Mouse (Mus musculus) limb, embryonic 12.5 days (tissue): ENCODE measurements around the gene Lrp4. TPM values are rescaled to one million over a fixed set of nuclear protein-coding genes. Genes with fewer than 3 reads are reported as not detected.

Source experiments
- ATAC-seq: fragments of 200-750 bp; cut with Nextera tagmentation; 2 replicates; pipeline ENCODE4 v1.8.0; 2017; ENCODE audit warnings: low read depth, moderate TSS enrichment; ENCODE audit not compliant: insufficient number of reproducible peaks, insufficient read depth, low FRiP score, low TSS enrichment
- H3K27ac ChIP-seq: fragments of 300-500 bp; sonication (generic); 2 replicates; pipeline ENCODE4 v1.5.1; 2016; ENCODE audit warnings: mild to moderate bottlenecking, moderate library complexity
- H3K27me3 ChIP-seq: fragments of 300-500 bp; sonication (generic); 2 replicates; pipeline ENCODE4 v1.6.1; 2016; ENCODE audit warnings: mild to moderate bottlenecking, moderate library complexity
- H3K36me3 ChIP-seq: fragments of 300-500 bp; sonication (generic); 2 replicates; pipeline ENCODE4 v1.6.1; 2016; ENCODE audit warnings: mild to moderate bottlenecking, moderate library complexity
- H3K4me1 ChIP-seq: fragments of 300-500 bp; sonication (generic); replicated peaks from 2 replicates; pipeline ENCODE4 v1.6.1; 2016
- H3K4me2 ChIP-seq: fragments of 300-500 bp; sonication (generic); 2 replicates; pipeline ENCODE4 v1.6.1; 2016; ENCODE audit warnings: mild to moderate bottlenecking, moderate library complexity
- H3K4me3 ChIP-seq: fragments of 300-500 bp; sonication (generic); replicated peaks from 2 replicates; pipeline ENCODE4 v1.5.1; 2016; ENCODE audit warnings: mild to moderate bottlenecking
- H3K9ac ChIP-seq: fragments of 300-500 bp; sonication (generic); replicated peaks from 2 replicates; pipeline ENCODE4 v1.6.1; 2016; ENCODE audit warnings: mild to moderate bottlenecking, moderate library complexity
- H3K9me3 ChIP-seq: fragments of 300-500 bp; sonication (generic); 2 replicates; pipeline ENCODE4 v1.6.1; 2016; ENCODE audit warnings: mild to moderate bottlenecking, moderate library complexity
- WGBS: fragments of 180-500 bp; shearing (Covaris S2); methylation state at CpG from one replicate; pipeline ENCODE4 v1.1.7; 2016; 5-methylcytosine and 5-hydroxymethylcytosine counted together
- polyA plus RNA-seq: library from polyadenylated mRNA; unstranded; fragments of >200 nt; fragmentation: Nextera tagmentation; extraction: Ambion mirVana; gene quantifications from 2 replicates; pipeline ENCODE4 v1.2.1, GENCODE M21; 2016

Gene Lrp4
- 6.2 and 7.2 TPM in 2 replicates for polyA plus RNA-seq

DNA sequence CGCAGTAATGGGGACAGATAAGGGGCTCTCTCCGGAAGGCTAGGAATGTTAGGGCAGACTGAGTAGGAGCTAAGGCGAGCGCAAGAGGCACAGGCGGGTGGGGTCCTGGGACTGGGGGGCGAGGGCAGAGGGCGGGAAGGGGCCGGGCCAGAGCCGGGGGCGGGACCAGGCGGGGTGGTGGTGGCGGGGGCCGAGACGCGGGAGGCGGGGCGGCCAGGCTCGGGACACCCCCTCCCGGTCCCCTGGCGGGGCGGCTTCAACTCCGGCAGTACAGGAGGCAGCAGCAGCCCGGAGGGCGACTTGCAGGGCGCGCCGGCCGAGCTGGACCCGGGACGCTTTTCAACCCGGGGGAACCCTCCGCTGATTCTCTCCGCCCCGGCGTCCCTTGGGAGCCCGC, at the start of gene Lrp4:
TSS of gene Lrp4 (plus strand) at position 253 of the 397 bp plus-strand sequence.
- peaks cover 25% of the 10 kb centered on the region for H3K4me1 ChIP-seq
- H3K36me3 ChIP-seq = 0 out of 2 replicates have a peak, but pooled peaks cover 2% of the 10 kb centered on the region
- WGBS = under 1% methylated on average over 35 of the region's 36 CpGs
- H3K27me3 ChIP-seq = 0 out of 2 replicates have a peak, but pooled peaks cover 2% of the 10 kb centered on the region
- ATAC-seq = peak; percentile 68
- peak within 1 kb of the TSS; percentile 90 for H3K9ac ChIP-seq
- peak within 1 kb of the TSS; percentile 93 for H3K27ac ChIP-seq
- H3K4me2 ChIP-seq = peak within 1 kb of the TSS; percentile 86
- peak within 1 kb of the TSS; percentile 87 for H3K4me3 ChIP-seq
- H3K9me3 ChIP-seq = no peaks in the 10 kb centered on the region

DNA sequence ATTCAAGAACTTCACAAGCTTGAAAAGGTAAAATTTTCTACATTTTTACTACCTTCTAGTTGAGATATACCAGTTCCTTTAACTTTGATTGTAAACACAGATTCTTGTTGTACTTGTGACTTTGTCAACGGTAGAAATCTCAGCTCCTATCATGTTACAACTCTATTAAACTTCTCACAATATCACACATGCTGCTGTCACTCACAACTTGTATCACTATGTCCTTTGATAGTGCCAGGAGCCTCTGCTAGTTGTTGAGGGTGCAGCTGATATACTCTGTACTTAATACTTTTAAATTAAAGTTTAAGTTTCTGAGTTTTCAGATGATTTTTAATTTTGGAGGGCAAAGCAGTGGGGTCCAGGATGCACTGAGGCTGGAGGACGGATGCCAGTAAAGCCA, 49.3 kb upstream of the Lrp4 start:
- H3K27me3 ChIP-seq = no peaks in the 10 kb centered on the region
- H3K36me3 ChIP-seq = no peaks in the 10 kb centered on the region
- ATAC-seq = no peak
- no peak overlapping the region for H3K9ac ChIP-seq
- no peaks in the 10 kb centered on the region; the same call in 1 of the 2 replicates for H3K4me1 ChIP-seq
- H3K9me3 ChIP-seq = no peaks in the 10 kb centered on the region
- no peak overlapping the region for H3K27ac ChIP-seq
- no peak overlapping the region for H3K4me3 ChIP-seq
- no peak overlapping the region for H3K4me2 ChIP-seq
- 74% methylated on average over 2 of the region's 2 CpGs for WGBS

DNA sequence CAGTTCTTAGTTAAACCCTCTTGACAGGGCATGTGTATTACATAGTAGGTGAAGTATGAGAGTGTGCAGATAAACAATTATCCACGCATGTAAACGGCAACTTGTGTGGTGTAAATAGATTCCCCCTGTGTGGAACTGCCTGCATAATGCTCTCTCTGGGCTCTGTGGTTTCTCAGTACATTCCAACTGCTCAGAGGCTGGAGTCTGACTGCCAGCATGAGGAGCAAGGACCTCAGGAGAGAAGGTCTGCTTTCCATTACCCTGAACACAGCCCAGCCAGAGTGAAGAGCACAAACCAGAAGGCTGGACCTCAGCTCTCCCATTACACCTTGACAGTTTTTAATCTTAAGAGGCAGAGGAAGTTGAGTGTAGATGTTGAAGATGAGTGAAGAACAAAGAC, 45.8 kb upstream of the Lrp4 start:
- H3K27me3 ChIP-seq = no peaks in the 10 kb centered on the region
- H3K4me3 ChIP-seq = no peak overlapping the region
- H3K36me3 ChIP-seq = no peaks in the 10 kb centered on the region
- no peak overlapping the region for H3K4me2 ChIP-seq
- 63% methylated on average over 2 of the region's 2 CpGs for WGBS
- H3K9ac ChIP-seq = no peak overlapping the region
- 0 out of 2 replicates have a peak overlapping the region, but pooled peaks have one; percentile 4 for H3K27ac ChIP-seq
- no peak for ATAC-seq
- H3K9me3 ChIP-seq = no peaks in the 10 kb centered on the region
- no peaks in the 10 kb centered on the region; the same call in 1 of the 2 replicates for H3K4me1 ChIP-seq

DNA sequence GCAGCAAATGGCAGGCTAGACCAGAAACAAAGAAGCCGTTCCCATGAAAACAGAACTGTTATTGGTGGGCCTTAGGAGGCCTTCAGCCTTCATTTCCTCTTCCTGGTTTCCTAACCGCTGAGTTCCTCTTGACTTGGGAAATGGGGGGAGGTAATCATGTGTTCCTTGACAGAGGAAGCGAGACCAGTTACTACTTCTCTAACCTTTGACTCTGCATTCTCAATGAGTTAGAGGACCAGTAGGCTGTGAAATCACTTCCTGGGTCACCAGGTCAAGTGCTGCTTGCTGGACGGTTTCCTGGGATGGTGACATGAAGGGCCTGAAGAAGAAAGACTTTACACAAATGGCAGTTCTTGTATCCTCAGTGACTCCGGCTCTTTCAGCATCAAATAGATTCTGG, 45.0 kb upstream of the Lrp4 start:
- no peak overlapping the region for H3K27ac ChIP-seq
- 54% methylated on average over 5 of the region's 5 CpGs for WGBS
- no peak for ATAC-seq

DNA sequence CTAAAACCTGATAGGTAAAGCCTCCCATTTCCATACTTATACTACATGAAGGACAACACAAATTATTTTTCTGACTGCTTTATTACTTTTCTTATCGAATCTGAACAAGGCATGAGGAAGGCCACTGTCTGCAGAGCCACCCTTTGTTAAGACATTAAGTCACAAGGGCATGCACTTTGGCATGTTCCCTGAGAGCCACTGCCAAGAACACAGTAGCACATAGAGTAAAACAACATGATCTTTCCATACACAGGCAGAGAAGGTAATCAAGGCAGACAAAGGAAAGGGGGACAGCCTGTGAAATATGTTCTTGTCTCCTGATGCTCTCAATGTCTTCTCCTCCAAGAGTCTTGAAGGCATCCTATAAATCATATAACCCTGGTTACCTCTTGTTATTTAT, 43.5 kb upstream of the Lrp4 start:
- Histone ChIP-seq H3K4me2 (no peak overlapping the region), H3K36me3 (no peaks in the 10 kb centered on the region), H3K9me3 (no peaks in the 10 kb centered on the region), H3K9ac (no peak overlapping the region), H3K4me3 (no peak overlapping the region), H3K27ac (no peak overlapping the region), H3K4me1 (no peaks in the 10 kb centered on the region; the same call in 1 of the 2 replicates), H3K27me3 (no peaks in the 10 kb centered on the region)
- no peak for ATAC-seq
- WGBS = 89% methylated on average over 1 of the region's 1 CpGs

More for the DNA sequence above, 45.0 kb upstream of the Lrp4 start:
- no peaks in the 10 kb centered on the region; the same call in 1 of the 2 replicates for H3K4me1 ChIP-seq
- H3K9me3 ChIP-seq = no peaks in the 10 kb centered on the region
- H3K4me3 ChIP-seq = no peak overlapping the region
- H3K27me3 ChIP-seq = no peaks in the 10 kb centered on the region
- no peak overlapping the region for H3K9ac ChIP-seq
- no peaks in the 10 kb centered on the region for H3K36me3 ChIP-seq
- no peak overlapping the region for H3K4me2 ChIP-seq

DNA sequence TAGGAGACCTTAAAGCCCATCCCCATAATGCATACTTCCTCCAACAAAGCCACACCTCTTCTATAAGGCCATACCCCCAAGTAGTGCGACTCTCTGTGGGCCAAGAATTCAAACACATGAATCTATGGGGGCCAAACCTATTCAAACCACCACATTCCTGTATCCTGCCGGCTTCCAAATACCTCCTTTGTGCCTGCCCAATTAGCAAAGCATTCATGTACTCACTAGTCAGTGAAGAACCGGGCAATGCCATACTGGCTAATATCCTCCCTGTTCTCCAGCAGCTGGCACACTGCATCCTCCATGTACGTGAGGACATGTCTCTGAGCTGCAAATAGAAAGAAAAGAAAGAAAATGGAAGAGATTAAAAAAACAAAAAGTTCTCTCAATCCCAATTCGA, 35.7 kb upstream of the Lrp4 start:
- no peak overlapping the region for H3K9ac ChIP-seq
- H3K4me3 ChIP-seq = no peak overlapping the region
- no peaks in the 10 kb centered on the region for H3K9me3 ChIP-seq
- H3K27ac ChIP-seq = no peak overlapping the region
- H3K27me3 ChIP-seq = no peaks in the 10 kb centered on the region
- no peaks in the 10 kb centered on the region for H3K4me1 ChIP-seq
- WGBS = 89% methylated on average over 5 of the region's 5 CpGs
- ATAC-seq = no peak
- H3K36me3 ChIP-seq = peaks cover 19% of the 10 kb centered on the region
- H3K4me2 ChIP-seq = no peak overlapping the region

DNA sequence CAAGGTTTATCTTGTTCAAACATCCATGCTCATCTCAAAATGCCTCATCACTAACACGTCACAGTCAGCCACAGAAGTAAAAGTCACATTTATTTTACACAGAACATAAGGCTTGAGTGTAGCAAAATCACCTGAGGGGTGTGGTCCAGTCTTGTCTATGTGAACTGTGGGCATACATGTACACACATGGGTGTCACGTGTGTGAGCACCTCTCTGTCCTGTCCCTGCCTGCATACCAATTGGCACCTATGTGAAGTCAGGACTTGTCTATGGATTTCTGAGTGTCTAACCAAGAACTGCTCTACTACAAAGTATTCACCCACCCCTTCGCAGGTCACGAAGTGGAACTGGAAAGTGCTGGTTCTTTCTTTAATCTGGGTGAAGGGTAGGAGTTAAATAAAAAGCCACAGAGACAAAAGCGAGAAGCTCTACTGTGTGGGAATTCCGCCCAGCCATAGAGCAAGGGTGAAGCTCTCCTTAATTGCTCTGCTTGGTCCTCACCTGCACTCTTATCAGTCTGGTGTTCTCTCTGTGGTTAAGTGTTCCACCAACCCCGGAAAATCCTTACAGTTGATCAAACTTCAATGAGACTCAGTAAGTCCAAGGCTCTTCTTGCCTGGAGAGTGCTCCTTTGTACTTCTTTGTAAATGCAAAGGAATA, 33.1 kb upstream of the Lrp4 start:
- H3K4me1 ChIP-seq = no peaks in the 10 kb centered on the region
- peaks cover 19% of the 10 kb centered on the region for H3K36me3 ChIP-seq
- H3K9ac ChIP-seq = no peak overlapping the region
- no peak overlapping the region for H3K27ac ChIP-seq
- ATAC-seq = no peak
- H3K4me2 ChIP-seq = no peak overlapping the region
- no peaks in the 10 kb centered on the region for H3K9me3 ChIP-seq
- 85% methylated on average over 7 of the region's 7 CpGs for WGBS
- H3K27me3 ChIP-seq = no peaks in the 10 kb centered on the region
- no peak overlapping the region for H3K4me3 ChIP-seq

DNA sequence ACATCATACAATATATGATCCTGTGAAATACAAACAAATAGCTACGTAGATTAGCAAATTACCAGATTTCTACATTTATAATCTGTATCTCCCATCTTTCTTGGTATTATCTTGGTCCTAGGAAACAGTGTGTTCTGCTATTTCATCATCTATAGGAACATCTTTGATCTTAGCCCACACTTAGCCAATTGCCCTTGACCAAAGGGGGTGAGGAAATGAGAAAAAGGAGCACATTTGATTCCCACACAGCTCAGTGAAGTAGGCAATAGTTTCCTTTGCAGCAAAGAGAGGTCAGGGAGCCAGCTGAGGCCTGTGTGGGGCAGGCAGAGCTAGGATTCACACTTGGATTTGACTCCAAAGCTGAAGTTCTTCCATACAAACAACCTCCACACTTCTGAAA, 31.0 kb upstream of the Lrp4 start:
- H3K4me3 ChIP-seq = no peak overlapping the region
- H3K4me1 ChIP-seq = peaks cover 14% of the 10 kb centered on the region
- WGBS = 97% methylated on average over 1 of the region's 1 CpGs
- no peak overlapping the region for H3K9ac ChIP-seq
- no peak overlapping the region for H3K27ac ChIP-seq
- H3K27me3 ChIP-seq = no peaks in the 10 kb centered on the region
- ATAC-seq = no peak
- no peak overlapping the region for H3K4me2 ChIP-seq
- peaks cover 7% of the 10 kb centered on the region for H3K36me3 ChIP-seq
- no peaks in the 10 kb centered on the region for H3K9me3 ChIP-seq

DNA sequence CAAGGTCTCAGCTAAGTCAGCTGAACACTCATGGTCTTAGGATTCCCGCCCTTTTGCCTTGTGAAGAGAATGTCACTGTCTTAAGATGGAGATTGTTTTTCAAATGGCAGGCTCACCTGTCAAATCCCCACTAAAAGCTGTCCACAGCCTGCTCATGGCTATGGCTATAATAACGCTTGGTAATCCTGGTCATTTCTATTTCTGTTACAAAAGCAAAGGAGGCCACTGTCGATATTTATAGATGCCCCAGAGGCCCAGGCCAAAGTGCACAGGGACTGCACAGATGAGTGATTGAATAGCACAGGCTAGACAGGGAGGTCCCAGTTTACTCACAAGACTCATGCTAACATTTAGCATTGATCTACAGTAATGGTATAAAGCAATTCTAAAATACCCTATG, 28.2 kb upstream of the Lrp4 start:
- WGBS = 87% methylated on average over 3 of the region's 3 CpGs
- H3K27ac ChIP-seq = no peak overlapping the region

DNA sequence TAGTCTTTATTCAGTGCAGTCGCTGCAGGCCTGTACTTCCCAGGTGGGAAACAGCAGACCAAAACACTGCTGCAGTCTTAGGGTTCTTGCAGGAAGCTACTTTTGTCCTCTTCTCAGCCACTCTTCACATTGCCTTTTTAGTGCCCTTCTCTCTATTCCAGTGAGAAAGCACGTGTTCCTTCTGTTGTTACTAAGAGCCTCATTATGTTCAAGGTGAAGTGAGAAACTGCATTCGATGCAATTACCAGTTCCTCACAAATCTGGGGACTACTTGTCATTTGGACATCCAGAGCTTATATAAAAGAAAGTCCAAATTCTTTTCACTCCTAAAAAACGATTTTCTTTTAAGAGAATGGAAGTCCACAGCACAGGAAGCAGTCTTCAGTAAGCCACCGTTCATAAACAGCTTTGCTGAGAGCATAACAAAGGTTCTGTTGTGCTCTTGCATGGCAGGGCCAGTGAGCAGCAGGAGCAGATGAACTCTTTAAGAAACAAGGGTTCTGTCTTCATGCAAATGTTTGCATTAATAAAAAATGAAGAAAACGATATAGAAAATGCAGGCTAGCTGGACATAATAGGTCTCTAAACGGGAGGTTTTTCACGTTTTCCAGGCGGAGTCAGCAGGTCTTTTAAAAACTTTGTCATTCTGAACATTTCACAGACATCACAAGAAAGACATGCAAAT, 27.3 kb upstream of the Lrp4 start:
- no peaks in the 10 kb centered on the region for H3K9me3 ChIP-seq
- H3K27ac ChIP-seq = peak overlapping the region; percentile 60
- no peak for ATAC-seq
- H3K36me3 ChIP-seq = no peaks in the 10 kb centered on the region
- no peak overlapping the region for H3K9ac ChIP-seq
- no peak overlapping the region for H3K4me3 ChIP-seq
- 38% methylated on average over 9 of the region's 9 CpGs for whole genome bisulfite sequencing
- H3K4me2 ChIP-seq = peak overlapping the region; percentile 9; the same call in 1 of the 2 replicates
- H3K27me3 ChIP-seq = no peaks in the 10 kb centered on the region
- peaks cover 14% of the 10 kb centered on the region for H3K4me1 ChIP-seq

More for the DNA sequence above, 28.2 kb upstream of the Lrp4 start:
- Histone ChIP-seq H3K9ac (no peak overlapping the region), H3K27me3 (no peaks in the 10 kb centered on the region), H3K4me3 (no peak overlapping the region), H3K9me3 (no peaks in the 10 kb centered on the region), H3K4me1 (peaks cover 14% of the 10 kb centered on the region), H3K4me2 (no peak overlapping the region), H3K36me3 (no peaks in the 10 kb centered on the region)
- no peak for ATAC-seq

DNA sequence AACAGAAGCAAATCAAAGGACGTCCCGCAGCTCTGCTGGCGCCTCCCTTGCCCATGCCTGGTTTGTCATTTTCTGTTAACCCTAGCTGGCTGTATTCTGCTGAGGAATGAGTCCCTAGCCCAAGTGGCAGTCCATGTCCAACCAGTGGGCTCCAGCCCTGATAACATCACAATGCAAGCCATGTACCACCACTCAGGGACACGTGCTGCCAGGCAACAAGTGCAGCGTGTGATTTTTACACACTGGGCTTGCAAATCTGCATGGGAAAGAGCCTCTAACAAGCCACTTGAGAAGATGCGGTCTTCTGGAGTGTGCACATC, 26.8 kb upstream of the Lrp4 start:
- Histone ChIP-seq H3K36me3 (no peaks in the 10 kb centered on the region), H3K9me3 (no peaks in the 10 kb centered on the region), H3K4me2 (peak overlapping the region; percentile 9; the same call in 1 of the 2 replicates), H3K9ac (no peak overlapping the region), H3K4me3 (no peak overlapping the region), H3K4me1 (peaks cover 14% of the 10 kb centered on the region), H3K27ac (peak overlapping the region; percentile 60; the same call in 1 of the 2 replicates), H3K27me3 (no peaks in the 10 kb centered on the region)
- WGBS = 43% methylated on average over 6 of the region's 6 CpGs
- no peak for ATAC-seq
